Mouse (Mus musculus) olfactory bulb, adult 2 months (tissue): ENCODE results near the gene Fam69a. TPM values are rescaled to one million over a fixed set of nuclear protein-coding genes. Genes with fewer than 3 reads are reported as not detected.

ENCODE experiments used
- H3K27ac ChIP-seq: fragments of 200-500 bp; 2 replicates; pipeline ENCODE4 v1.5.1; 2012; ENCODE audit warnings: low read depth, low read length; ENCODE audit not compliant: insufficient read depth
- H3K4me1 ChIP-seq: fragments of 200-500 bp; 2 replicates; pipeline ENCODE4 v1.6.1; 2012; ENCODE audit warnings: low read length; ENCODE audit not compliant: control insufficient read depth, insufficient read depth
- H3K4me3 ChIP-seq: fragments of 200-500 bp; 2 replicates; pipeline ENCODE4 v1.5.1; 2012; ENCODE audit warnings: mild to moderate bottlenecking, low read depth, low read length, moderate library complexity; ENCODE audit not compliant: insufficient read depth
- CTCF ChIP-seq: fragments of 200-500 bp; IDR thresholded peaks from 2 replicates; pipeline ENCODE4 v1.5.1; 2012; ENCODE audit warnings: low read depth, mild to moderate bottlenecking, low read length, moderate library complexity; ENCODE audit not compliant: insufficient read depth
- POLR2A ChIP-seq: fragments of 200-500 bp; IDR thresholded peaks from 2 replicates; pipeline ENCODE4 v1.6.1; 2012; ENCODE audit warnings: mild to moderate bottlenecking, low read depth, low read length, moderate library complexity; ENCODE audit not compliant: insufficient read depth
- WGBS: fragments of 180-500 bp; shearing (Covaris S2); methylation state at CpG from one replicate; pipeline ENCODE4 v1.1.7; 2018; 5-methylcytosine and 5-hydroxymethylcytosine counted together
- polyA plus RNA-seq: library from polyadenylated mRNA; stranded (reverse); fragments of >200 nt; gene quantifications from 2 replicates; pipeline ENCODE4 v1.2.4, GENCODE M21; 2012; ENCODE audit warnings: low replicate concordance; ENCODE audit not compliant: missing spikeins, insufficient read depth, insufficient read length

Fam69a gene
- polyA plus RNA-seq, 1 experiment = not detected

DNA sequence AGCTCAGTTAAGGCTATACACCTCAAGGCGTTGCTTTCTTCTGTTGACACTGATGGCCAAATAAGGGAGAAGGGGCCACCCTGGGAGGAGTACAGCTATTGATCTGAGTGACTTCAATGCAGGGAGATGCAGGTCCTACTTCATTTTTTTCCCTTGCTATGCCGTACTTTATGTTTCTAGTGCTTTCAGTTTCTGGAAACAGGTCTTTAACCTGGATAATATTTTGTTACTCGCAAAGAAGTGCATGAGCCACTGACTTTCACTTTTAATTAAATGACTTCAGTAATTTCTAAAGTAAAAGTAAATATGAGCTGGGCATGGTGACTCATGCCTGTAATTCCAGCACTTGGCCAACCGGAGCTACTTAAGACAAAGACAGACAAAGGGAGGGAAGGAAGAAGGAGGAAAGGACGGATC is 958 bp upstream of the Fam69a start:
- Histone ChIP-seq H3K4me3 (no peak overlapping the region), H3K4me1 (no peaks in the 10 kb centered on the region; the same call in 1 of the 2 replicates), H3K27ac (no peak overlapping the region)
- 7% methylated on average over 5 of the region's 5 CpGs for WGBS
- no peak for TF ChIP-seq POLR2A
- TF ChIP-seq CTCF = no peak

DNA sequence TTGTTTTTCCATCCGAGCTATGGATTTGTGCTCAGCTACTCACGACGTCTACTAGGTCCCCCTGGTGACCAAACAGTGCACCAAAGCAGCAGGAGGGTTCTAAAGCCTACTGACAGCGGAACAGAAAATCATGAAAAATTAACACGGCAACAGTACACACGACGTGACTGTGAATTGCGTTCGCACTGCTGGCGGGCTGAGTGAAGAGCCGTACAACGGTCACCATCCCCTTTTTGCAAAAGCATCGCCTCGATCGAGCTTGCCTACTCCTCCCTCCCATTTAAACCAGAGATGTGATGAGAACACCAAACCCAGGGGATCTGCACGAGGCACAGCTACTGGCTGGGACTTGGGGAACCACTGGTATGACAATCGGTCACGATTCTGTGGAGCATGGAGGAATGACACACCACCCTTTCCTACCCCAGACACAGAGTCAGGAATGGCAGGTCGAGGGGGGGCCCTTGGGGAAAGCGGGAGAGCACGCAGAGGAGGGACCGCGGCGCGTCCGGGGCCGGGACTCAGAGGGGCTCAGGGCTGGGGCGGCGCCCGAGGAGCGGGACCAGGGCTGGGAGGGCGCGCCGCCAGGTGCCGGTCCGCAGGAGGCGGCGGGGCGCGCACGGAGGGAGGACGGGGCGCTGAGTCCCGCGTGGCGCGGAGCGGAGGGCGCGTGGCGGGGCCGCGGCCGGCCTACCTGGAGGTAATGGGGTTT is 474 bp downstream of the Fam69a start:
- H3K4me1 ChIP-seq = no peaks in the 10 kb centered on the region; the same call in 1 of the 2 replicates
- H3K27ac ChIP-seq = peak overlapping the region; percentile 47
- under 1% methylated on average over 52 of the region's 54 CpGs for WGBS
- TF ChIP-seq POLR2A (0 out of 2 replicates have a peak, but pooled peaks have one; percentile 3), CTCF (peak; percentile 36; the same call in 1 of the 2 replicates)
- peak overlapping the region; percentile 92 for H3K4me3 ChIP-seq

DNA sequence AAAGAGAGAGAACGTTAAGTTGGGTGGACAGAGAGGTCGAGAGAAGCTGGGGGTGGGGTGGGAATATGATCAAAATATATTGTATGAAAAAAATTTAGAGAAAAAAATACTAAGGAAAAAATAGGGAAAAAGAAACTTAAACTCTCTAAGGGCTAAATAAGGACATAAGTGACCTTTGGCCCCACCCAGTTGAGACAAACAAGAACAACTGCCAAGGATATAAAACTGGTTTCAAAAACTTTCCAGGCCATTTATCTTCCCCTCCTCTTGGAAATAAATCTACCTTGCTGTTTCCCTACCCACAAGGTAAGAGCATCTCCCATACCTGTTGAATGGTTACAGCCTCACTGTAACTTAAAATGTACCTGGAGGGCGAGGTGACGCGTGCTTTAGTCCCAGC is 2.9 kb downstream of the Fam69a start:
- Histone ChIP-seq H3K4me1 (no peaks in the 10 kb centered on the region; the same call in 1 of the 2 replicates), H3K27ac (no peak overlapping the region), H3K4me3 (no peak overlapping the region)
- TF ChIP-seq CTCF = no peak
- no peak for TF ChIP-seq POLR2A
- 93% methylated on average over 5 of the region's 5 CpGs for WGBS

DNA sequence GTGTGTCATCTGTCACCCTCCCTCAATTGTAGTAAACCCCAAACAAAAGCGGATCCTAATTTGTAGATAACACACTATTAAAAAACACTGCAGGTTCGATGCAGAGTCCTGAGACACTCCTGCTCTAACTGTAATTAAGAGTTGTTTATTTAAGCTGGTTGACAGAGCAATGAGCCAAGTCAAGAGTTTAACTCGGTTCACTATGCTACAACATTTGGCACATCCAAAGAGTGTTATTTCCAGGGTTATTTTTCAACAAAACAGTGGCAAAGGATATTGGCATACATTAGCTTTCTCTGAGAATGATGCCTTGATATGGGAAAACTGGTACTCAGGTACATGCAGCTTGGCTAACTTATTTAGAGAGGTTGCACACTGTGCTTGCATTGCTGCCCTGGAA is 4.9 kb downstream of the Fam69a start:
- Histone ChIP-seq H3K27ac (no peak overlapping the region), H3K4me3 (no peak overlapping the region), H3K4me1 (no peaks in the 10 kb centered on the region; the same call in 1 of the 2 replicates)
- TF ChIP-seq CTCF = no peak
- TF ChIP-seq POLR2A = no peak
- 26% methylated on average over 3 of the region's 3 CpGs for WGBS

DNA sequence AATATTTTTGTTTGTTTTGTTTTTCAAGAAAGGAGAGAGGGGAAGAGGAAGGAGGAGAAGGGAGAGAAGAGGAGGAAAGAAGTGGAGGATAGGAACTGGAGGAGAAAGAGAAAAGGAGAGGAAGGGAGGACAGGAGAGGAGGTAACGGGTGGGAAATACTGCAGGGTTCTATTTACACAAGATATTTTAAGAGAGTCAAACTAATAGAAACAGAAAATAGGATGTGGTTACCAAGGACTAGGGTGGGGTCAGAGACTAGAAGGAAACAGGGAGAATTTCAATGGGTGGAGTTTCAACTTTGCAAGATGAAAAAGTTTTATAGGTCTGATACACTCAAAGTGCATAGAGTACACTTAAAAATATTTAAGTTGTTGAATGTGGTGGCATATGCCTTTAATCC is 7.0 kb downstream of the Fam69a start:
- 100% methylated on average over 1 of the region's 1 CpGs for WGBS
- no peak overlapping the region for H3K27ac ChIP-seq
- TF ChIP-seq CTCF (no peak), POLR2A (no peak)
- no peaks in the 10 kb centered on the region; the same call in 1 of the 2 replicates for H3K4me1 ChIP-seq
- no peak overlapping the region for H3K4me3 ChIP-seq

DNA sequence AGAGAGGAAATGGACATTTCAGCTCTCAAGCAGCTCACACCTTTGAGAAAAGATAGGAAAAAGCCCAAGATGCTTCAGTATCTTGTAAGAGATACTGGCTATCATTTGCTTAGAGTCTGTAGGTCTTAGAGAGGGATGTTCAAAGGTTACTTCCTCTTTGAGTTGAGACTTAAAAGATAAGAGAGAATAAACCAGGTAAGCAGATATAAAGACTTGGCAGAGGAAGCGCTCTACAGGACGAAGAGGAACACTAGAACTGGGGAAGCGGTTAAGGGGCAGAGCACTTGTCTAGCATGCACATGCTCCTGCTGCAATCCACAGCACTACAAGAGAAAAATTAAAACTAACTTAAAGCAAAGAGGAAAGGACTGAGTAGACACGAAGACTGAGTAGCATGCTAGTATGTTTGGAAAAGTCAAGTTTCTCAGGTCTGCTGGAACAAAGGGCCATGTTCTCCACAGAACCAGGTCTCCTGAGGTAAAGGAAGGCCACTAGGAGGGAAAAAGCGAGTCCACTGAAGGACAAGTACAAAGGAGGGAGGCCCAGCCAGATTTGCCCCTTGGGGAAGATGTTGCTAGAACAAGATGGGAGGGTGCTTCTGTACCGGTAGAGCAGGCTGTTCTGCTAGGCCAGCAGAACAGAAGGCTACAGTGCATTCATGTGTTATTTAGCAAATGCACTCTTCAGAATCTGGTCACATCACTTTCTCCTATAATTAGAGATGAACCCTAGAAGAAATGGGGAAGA is 8.4 kb downstream of the Fam69a start:
- Histone ChIP-seq H3K4me3 (no peak overlapping the region), H3K27ac (no peak overlapping the region), H3K4me1 (no peaks in the 10 kb centered on the region)
- no peak for TF ChIP-seq POLR2A
- no peak for TF ChIP-seq CTCF
- WGBS = 89% methylated on average over 6 of the region's 6 CpGs

DNA sequence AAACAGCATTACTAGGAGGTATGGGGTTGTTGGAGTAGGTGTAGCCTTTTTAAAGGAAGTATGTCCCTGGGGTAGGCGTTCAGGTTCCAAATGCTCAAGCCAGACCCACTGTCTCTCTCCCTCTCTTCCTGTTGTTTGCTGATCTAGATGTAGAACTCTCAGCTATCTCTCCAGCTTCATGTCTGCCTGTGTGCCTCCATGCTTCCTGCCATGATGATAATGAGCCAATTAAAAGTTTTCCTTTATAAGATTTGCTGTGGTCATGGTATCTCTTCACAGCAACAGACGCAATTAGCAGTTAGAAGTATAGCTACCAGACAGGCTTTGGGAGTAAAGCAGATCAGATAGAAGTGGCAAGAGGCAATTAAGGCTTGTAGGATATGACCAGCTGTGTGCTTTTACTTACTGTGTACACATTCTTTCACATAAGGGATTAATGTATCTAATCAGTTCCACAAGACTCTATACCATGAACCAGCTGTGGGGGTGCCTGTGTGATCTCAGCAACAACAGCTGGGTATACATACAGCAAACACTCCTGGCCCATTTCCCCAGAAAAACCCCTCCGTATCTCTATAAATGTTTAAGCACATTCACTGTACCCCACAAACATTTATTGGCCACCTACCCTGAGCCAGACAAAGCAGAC is 9.1 kb downstream of the Fam69a start:
- Histone ChIP-seq H3K4me1 (peaks cover 3% of the 10 kb centered on the region; the same call in 1 of the 2 replicates), H3K4me3 (no peak overlapping the region), H3K27ac (no peak overlapping the region)
- WGBS = 77% methylated on average over 3 of the region's 3 CpGs
- TF ChIP-seq CTCF = no peak
- no peak for TF ChIP-seq POLR2A

DNA sequence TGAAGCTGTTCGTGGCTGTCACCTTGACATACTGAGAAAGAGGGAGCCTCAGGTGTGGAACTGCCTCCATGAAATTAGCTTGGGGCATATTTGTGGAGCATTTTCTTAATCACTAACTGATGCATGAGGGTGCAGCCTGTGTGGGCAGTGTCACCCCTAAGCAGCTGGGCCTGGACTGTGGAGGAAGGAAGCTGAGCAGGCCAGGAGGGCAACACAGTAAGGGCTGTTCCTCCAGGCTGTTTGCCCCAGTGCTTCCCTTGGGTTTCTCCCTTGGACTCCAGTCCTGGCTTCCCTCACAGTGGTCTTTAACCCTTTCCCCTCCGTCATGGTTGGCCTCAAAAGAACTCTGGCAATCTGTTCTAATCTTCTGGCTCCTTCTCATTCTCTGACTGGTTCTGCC is 13.6 kb downstream of the Fam69a start:
- no peak overlapping the region for H3K4me3 ChIP-seq
- no peak for TF ChIP-seq CTCF
- TF ChIP-seq POLR2A = no peak
- H3K4me1 ChIP-seq = peaks cover 3% of the 10 kb centered on the region; the same call in 1 of the 2 replicates
- 77% methylated on average over 2 of the region's 2 CpGs for WGBS
- no peak overlapping the region for H3K27ac ChIP-seq
